Mouse (Mus musculus): ENCODE data around the gene Podn.

DNA sequence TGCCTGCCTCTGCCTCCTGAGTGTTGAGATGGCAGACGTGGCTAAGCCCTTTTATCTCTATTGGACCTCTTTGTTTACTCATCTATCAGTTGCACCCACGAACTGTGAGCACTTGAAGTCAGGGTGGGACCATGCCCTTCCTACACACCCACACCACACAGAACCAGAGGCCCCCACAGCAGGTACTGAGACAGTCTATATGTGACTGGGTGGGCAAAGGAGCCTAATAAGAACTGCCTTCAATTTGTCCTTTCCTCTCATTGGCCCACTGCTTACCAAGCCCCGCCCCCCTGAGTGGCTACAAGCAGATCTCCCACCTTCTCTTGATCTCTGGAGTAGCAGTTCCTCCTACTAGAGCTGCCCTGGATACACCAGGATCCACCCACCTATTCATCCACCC lies 70.1 kb downstream of the Podn start:
- peak; percentile 34; the same call in 1 of the 2 replicates for TF ChIP-seq EP300 (IDR thresholded peaks at IDR 0.05; ENCODE audit: low read depth)
- no peak for TF ChIP-seq CTCF (IDR thresholded peaks at IDR 0.05; ENCODE audit: low read depth)

Measured in liver, embryonic 14.5 days (tissue).